Mouse (Mus musculus) C2C12 (cell line): ENCODE results near the gene Sema3e.

Experiments used
- FOSL1 ChIP-seq: IDR thresholded peaks from one replicate; pipeline ENCODE4 v1.8.0; 2011; ENCODE audit warnings: mild to moderate bottlenecking, low read length; ENCODE audit not compliant: poor library complexity, insufficient read depth, severe bottlenecking
- MAX ChIP-seq: IDR thresholded peaks from one replicate; pipeline ENCODE4 v1.6.1; 2011; ENCODE audit warnings: mild to moderate bottlenecking, control low read depth
- USF1 ChIP-seq: IDR thresholded peaks from one replicate; pipeline ENCODE4 v1.6.1; 2011; ENCODE audit warnings: low read depth, mild to moderate bottlenecking, control low read depth, moderate library complexity

- TF ChIP-seq USF1 = no peak
- TF ChIP-seq FOSL1 = no peak
- TF ChIP-seq MAX = no peak
These were observed 199.4 kb downstream of the Sema3e start for GRCm38 (mm10) chr5:14224509-14224908.
